Mouse (Mus musculus): ENCODE results near the gene Wrap53. TPM values are rescaled to one million over a fixed set of nuclear protein-coding genes. Genes with fewer than 3 reads are reported as not detected.
"Not testable (repeated sequence)": the region's sequence is repeated elsewhere in the genome, so short reads cannot be mapped to it uniquely, and the experiment has no call there.

The Wrap53 gene
- polyA plus RNA-seq (2015; fragmentation: Nextera tagmentation; extraction: Ambion mirVana) = 17.9 and 19.4 TPM in 2 replicates

GRCm38 (mm10) chr11:69580091-69580514, at the start of gene Wrap53, which contains the start of gene Trp53:
Gene Wrap53 (minus strand): TSS chr11:69580255.
Gene Trp53 (plus strand): TSS chr11:69580359.
- ATAC-seq (replicated peaks; ENCODE audit: low FRiP score, low read depth) (peak; percentile 59), DNase-seq (ENCODE audit: low spot score) (peak; percentile 99)
- under 1% methylated on average over 13 of the region's 13 CpGs for WGBS

DNA sequence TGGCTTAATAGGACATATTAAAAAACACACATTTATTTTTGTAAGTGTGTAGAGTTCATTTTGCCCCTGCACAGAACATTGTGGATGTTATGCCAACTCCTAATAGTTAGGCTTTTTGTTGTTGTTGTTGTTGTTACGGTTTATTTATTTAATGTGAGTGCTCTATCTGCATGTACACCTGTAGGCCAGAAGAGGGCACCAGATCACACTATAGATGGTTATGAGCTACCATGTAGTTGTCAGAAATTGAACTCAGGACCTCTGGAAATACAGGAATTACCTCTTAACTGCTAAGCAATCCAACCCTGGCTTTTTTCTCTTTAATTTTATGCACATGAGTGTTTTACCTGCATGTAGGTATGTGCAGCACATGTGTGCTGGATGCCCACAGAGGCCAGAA, 49.7 kb upstream of the Wrap53 start:
- Histone ChIP-seq H3K9me3 (replicated peaks; ENCODE audit: low read length) (no peaks in the 10 kb centered on the region), H3K27me3 (ENCODE audit: insufficient read depth, low read length) (no peaks in the 10 kb centered on the region), H3K27ac (no peak overlapping the region), H3K4me1 (replicated peaks; ENCODE audit: insufficient read depth, low read length) (peaks cover 4% of the 10 kb centered on the region; the same call in 1 of the 2 replicates), H3K9ac (ENCODE audit: low read depth, low read length) (no peak overlapping the region), H3K4me2 (ENCODE audit: low read length) (no peak overlapping the region), H3K4me3 (replicated peaks; ENCODE audit: low read depth, low read length) (no peak overlapping the region), H3K36me3 (ENCODE audit: insufficient read depth, low read length) (no peaks in the 10 kb centered on the region)
- 83% methylated on average over 1 of the region's 1 CpGs for WGBS
- TF ChIP-seq CTCF (IDR thresholded peaks at IDR 0.05; ENCODE audit: low read depth) = peak; percentile 74
- ATAC-seq (replicated peaks; ENCODE audit: low FRiP score, low read depth) = no peak
- DNase-seq (ENCODE audit: low spot score) = peak; percentile 50

More at GRCm38 (mm10) chr11:69580091-69580514, at the start of gene Wrap53, which contains the start of gene Trp53:
- no peaks in the 10 kb centered on the region for H3K36me3 ChIP-seq (ENCODE audit: insufficient read depth, low read length)
- no peaks in the 10 kb centered on the region for H3K9me3 ChIP-seq (replicated peaks; ENCODE audit: low read length)
- H3K27ac ChIP-seq = peak within 1 kb of the TSS; percentile 99
- H3K4me3 ChIP-seq (replicated peaks; ENCODE audit: low read depth, low read length) = peak within 1 kb of the TSS; percentile 88
- H3K27me3 ChIP-seq (ENCODE audit: insufficient read depth, low read length) = no peaks in the 10 kb centered on the region
- H3K4me2 ChIP-seq (ENCODE audit: low read length) = peak within 1 kb of the TSS; percentile 94
- TF ChIP-seq CTCF (IDR thresholded peaks at IDR 0.05; ENCODE audit: low read depth) = peak; percentile 24; the same call in 1 of the 2 replicates
- H3K9ac ChIP-seq (ENCODE audit: low read depth, low read length) = peak within 1 kb of the TSS; percentile 88
- peaks cover 17% of the 10 kb centered on the region; the same call in 1 of the 2 replicates for H3K4me1 ChIP-seq (replicated peaks; ENCODE audit: insufficient read depth, low read length)

GRCm38 (mm10) chr11:69628286-69628685, 48.2 kb upstream of the Wrap53 start:
- ATAC-seq (replicated peaks; ENCODE audit: low FRiP score, low read depth) (no peak), DNase-seq (ENCODE audit: low spot score) (peak; percentile 82)
- Histone ChIP-seq H3K4me2 (ENCODE audit: low read length) (no peak overlapping the region), H3K4me1 (replicated peaks; ENCODE audit: insufficient read depth, low read length) (no peaks in the 10 kb centered on the region), H3K36me3 (ENCODE audit: insufficient read depth, low read length) (no peaks in the 10 kb centered on the region), H3K4me3 (replicated peaks; ENCODE audit: low read depth, low read length) (no peak overlapping the region), H3K27ac (no peak overlapping the region), H3K9me3 (replicated peaks; ENCODE audit: low read length) (no peaks in the 10 kb centered on the region), H3K27me3 (ENCODE audit: insufficient read depth, low read length) (no peaks in the 10 kb centered on the region), H3K9ac (ENCODE audit: low read depth, low read length) (no peak overlapping the region)
- TF ChIP-seq CTCF (IDR thresholded peaks at IDR 0.05; ENCODE audit: low read depth) = peak; percentile 98
- 34% methylated on average over 6 of the region's 6 CpGs for WGBS

DNA sequence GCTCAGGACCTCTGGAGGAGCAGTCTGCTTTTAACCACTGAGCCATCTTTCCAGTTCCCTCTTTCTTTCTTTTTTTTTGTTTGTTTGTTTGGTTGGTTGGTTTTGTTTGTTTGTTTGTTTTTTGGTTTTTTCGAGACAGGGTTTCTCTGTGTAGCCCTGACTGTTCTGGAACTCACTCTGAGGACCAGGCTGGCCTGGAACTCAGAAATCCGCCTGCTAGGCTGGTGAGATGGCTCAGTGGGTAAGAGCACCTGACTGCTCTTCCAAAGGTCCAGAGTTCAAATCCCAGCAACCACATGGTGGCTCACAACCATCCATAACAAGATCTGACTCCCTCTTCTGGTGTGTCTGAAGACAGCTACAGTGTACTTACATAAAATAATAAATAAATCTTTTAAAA, 44.3 kb upstream of the Wrap53 start:
- not testable (repeated sequence) for H3K27me3 ChIP-seq (ENCODE audit: insufficient read depth, low read length); H3K9ac ChIP-seq (ENCODE audit: low read depth, low read length); ATAC-seq (replicated peaks; ENCODE audit: low FRiP score, low read depth); H3K4me1 ChIP-seq (replicated peaks; ENCODE audit: insufficient read depth, low read length); H3K36me3 ChIP-seq (ENCODE audit: insufficient read depth, low read length); H3K27ac ChIP-seq; H3K9me3 ChIP-seq (replicated peaks; ENCODE audit: low read length); H3K4me2 ChIP-seq (ENCODE audit: low read length); H3K4me3 ChIP-seq (replicated peaks; ENCODE audit: low read depth, low read length); DNase-seq (ENCODE audit: low spot score)
- WGBS = 90% methylated on average over 2 of the region's 2 CpGs

- DNase-seq (ENCODE audit: low spot score) (no peak), ATAC-seq (replicated peaks; ENCODE audit: low FRiP score, low read depth) (no peak)
- Histone ChIP-seq H3K4me3 (replicated peaks; ENCODE audit: low read depth, low read length) (no peak overlapping the region), H3K9me3 (replicated peaks; ENCODE audit: low read length) (no peaks in the 10 kb centered on the region), H3K4me1 (replicated peaks; ENCODE audit: insufficient read depth, low read length) (peaks cover 8% of the 10 kb centered on the region; the same call in 1 of the 2 replicates), H3K4me2 (ENCODE audit: low read length) (peak overlapping the region; percentile 84), H3K36me3 (ENCODE audit: insufficient read depth, low read length) (no peaks in the 10 kb centered on the region), H3K9ac (ENCODE audit: low read depth, low read length) (0 out of 2 replicates have a peak overlapping the region, but pooled peaks have one; percentile 82), H3K27ac (no peak overlapping the region), H3K27me3 (ENCODE audit: insufficient read depth, low read length) (no peaks in the 10 kb centered on the region)
- TF ChIP-seq CTCF (IDR thresholded peaks at IDR 0.05; ENCODE audit: low read depth) = no peak
- WGBS = 69% methylated on average over 4 of the region's 4 CpGs
Measured at GRCm38 (mm10) chr11:69623006-69623405, 43.0 kb upstream of the Wrap53 start.

DNA sequence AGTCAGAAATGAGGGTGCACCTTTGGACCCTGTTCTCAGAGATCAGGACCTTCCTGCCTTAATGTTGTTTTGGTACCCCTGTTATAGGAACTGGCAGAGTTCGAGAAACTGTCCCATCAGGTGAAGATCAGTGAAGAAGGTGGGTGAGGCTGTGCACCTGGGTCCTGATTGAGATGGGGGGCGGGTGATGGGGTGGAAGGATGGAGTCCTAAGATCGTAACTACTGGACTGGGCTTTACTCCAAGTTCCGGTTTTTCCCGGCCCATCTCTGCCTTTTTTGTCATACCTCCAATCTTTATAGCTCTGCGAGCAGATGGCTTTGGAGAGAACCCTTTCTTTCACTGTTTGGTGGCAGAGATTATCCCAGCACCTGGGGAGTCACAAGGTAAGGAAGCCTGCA, 42.4 kb upstream of the Wrap53 start:
- ATAC-seq (replicated peaks; ENCODE audit: low FRiP score, low read depth) = no peak
- peak overlapping the region; percentile 82 for H3K9ac ChIP-seq (ENCODE audit: low read depth, low read length)
- DNase-seq (ENCODE audit: low spot score) = no peak

More for the DNA sequence above, 42.4 kb upstream of the Wrap53 start:
- no peaks in the 10 kb centered on the region for H3K36me3 ChIP-seq (ENCODE audit: insufficient read depth, low read length)
- peak overlapping the region; percentile 84 for H3K4me2 ChIP-seq (ENCODE audit: low read length)
- no peak for TF ChIP-seq CTCF (IDR thresholded peaks at IDR 0.05; ENCODE audit: low read depth)
- no peaks in the 10 kb centered on the region for H3K27me3 ChIP-seq (ENCODE audit: insufficient read depth, low read length)
- H3K4me3 ChIP-seq (replicated peaks; ENCODE audit: low read depth, low read length) = peak overlapping the region; percentile 69
- no peaks in the 10 kb centered on the region for H3K9me3 ChIP-seq (replicated peaks; ENCODE audit: low read length)
- peak overlapping the region; percentile 83 for H3K27ac ChIP-seq
- 28% methylated on average over 6 of the region's 6 CpGs for WGBS
- H3K4me1 ChIP-seq (replicated peaks; ENCODE audit: insufficient read depth, low read length) = peaks cover 8% of the 10 kb centered on the region; the same call in 1 of the 2 replicates
